Mouse (Mus musculus) liver, adult (tissue): ENCODE measurements at regions not wholly inside any gene's neighbourhood (a gene's known extent, or its start where the extent isn't known, plus 50 kb on each side); places are given as distances from the start of the nearest gene placed in this dataset.

ENCODE experiments used
- GATA4 ChIP-seq: IDR thresholded peaks from 2 replicates; pipeline ENCODE4 v1.6.1; 2014; ENCODE audit warnings: mild to moderate bottlenecking, low read length; ENCODE audit not compliant: insufficient replicate concordance

DNA sequence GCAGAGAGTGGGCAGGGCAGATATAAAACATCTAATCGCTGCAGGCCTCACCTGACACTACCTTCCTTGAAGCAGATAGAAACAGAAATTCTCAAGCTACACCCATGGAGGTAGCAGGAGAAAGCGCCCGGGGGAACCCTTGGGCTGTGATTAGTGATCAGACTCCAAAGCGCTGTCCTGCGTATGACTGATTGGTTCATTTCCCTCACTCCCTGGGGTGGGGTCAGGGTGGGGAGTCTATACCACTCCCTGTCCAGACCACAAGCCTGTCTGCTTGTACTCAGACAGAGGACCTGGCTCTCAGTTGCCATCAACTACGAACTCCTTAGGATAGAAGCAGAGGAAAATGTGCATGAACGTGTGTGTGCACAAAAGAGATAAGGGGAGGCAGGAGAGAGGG lies 77.7 kb downstream of the Gm826 start:
- TF ChIP-seq GATA4, result no peak

DNA sequence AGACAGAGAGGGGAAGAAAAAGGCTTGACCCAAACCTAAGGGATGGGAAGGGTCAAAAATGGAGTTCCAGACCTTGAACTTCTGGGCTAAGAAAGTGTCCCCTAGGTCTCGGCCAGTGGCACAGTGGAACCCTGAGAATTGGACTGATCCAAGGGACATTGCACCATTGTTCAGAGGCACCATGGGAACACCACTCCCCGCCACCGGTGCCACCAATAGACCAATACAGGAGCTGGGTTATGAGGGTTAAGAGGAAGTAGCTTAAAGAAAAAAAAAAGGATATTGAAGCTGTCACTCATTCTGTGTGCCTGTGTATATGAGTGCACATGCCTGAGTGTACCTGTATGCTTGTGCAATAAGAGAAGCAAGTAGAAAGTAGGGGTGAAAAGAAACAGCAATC lies 83.7 kb downstream of the Gm826 start:
- no peak for TF ChIP-seq GATA4

DNA sequence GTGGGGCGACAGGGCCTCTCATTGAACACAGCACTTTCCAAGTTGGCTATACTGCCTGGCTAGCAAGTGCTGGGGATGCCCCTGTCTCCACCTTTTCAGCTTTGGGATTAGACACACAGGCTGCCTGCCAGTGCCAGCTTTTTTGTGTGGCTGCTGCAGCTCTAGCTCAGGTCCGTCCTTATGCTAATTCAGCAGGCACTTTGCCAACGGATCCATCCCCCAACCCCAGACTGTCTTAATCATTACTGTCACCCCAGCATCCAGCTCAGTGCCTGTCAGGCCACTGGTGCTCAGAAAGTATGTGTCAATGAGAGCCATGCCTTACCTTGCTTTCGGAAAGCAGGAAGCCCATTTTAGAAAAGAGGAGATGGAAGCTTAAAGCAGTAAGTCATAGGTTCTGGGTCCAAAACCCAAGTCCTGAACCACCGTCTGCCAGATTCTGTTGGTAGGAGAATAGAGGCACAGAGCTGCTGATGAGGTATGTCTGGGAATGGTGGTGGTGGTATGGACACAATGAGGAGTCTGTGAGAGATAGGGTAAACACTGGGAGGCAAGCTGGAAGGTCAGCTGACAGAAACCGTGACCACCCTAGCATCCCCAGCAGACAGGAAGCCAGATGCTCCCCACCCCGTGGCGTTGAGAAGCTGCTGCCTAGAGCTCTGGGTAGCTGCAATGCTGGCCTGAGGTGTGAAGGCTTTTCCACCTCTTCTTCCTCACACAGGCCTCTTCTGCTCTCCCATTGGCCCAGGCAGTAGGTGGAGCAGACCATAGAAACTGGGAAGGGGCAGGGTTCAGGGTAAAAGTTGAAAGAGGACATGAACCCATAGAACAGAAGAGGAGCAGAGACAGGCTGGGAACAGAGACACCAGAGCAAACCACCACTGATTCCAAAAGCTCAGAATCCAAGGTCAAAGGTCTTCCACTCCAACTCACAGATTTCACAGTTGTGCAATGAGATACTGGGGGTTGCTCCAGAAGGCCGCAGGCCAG lies 84.6 kb downstream of the Gm826 start:
- TF ChIP-seq GATA4, result no peak

DNA sequence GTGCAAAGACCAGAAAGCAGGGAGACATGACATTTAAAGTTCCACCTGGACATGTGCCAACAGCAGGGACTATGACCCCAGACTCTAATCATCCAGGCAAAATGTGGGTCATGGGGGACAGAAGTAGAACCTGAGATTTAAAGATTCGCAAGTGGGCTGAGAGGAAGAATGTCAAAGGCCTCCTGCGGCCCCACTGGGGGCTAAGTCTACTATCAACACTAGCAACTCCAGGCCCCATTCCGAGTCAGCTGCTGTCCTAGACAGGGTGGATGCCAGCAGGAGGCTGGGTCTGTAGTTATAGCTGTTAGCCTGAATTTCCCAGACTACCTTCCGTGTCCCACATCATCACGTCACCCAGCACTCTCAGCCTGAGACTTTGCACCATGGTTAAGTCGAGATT lies 86.7 kb downstream of the Gm826 start:
- no peak for TF ChIP-seq GATA4

DNA sequence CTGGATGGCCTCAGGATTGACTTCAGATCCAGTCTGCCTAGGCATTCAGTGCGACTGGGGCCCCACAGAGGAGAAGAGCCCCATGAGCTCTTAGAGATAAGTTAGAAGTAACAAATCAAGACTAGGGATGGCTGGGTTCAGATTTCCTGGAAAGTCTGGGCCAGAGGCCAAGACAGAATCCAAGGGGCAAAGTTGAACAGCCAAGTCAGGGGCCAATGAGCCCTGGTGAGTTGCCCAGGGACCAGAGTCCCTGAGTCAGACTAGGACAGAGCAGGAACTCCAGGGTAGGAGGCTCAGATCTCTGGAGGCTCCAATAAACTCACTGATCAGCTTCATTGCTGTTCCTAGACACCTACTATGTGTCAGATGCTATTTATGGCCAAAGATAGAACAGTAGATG lies 87.6 kb downstream of the Gm826 start:
- no peak for TF ChIP-seq GATA4

DNA sequence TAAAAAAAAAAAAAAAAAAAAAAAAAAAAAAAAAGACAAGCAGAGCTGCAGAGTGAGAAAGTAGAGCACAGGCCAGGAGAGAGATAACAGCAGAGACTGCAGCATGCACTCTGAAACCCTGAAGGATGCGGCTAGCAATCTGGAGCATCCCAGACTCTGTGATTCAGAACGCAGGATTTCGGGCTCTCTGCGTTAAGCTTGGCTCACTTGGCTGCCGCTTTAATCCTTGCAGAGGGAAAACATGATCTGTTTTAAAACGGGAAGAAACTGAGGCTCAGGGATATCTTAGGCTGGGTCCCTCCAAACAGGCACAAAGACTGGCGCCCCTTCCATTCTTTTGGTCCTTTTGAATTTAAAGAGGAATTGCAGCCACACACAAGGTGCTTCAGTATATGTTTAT lies 89.1 kb downstream of the Gm826 start:
- no peak for TF ChIP-seq GATA4

DNA sequence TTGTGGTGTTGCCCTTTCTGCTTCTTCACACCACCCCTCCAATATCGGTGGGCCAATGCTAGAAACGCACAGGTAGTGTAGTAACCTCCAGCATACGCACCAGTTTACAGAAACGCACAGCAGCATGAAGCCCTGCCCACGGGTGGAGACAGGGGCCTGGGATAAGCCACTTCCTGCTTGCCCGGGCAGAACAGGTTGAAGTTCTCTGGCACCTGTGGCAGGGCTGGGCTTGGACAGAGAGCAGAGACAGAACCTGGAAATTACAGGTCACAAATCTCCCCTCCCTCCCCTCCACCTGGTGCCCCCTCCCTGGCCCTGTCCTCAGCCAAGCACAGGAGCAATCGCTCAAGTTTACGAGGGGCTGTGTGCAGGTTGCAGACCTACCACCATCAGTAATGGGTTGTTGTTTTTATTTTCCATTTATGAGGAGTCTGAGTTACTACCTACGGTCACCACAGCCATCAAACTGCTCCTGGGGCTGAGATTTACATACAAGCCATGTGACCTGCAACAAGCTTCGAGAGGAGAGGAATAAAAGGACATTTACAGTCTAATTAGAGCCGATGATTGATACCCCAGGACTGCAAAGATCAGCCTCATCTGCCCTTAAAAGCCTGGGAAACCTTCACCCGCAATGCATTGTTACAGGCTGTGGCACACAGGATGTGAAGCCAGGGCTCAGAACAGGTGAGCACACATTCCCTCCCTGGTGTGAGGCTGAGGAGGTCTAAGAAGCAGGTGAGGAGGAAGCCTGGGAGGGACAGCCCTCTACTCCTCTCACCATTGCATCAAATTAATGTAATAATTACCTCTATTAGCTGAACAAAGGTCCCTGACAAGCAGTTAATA lies 93.2 kb downstream of the Gm826 start:
- TF ChIP-seq GATA4, result no peak

DNA sequence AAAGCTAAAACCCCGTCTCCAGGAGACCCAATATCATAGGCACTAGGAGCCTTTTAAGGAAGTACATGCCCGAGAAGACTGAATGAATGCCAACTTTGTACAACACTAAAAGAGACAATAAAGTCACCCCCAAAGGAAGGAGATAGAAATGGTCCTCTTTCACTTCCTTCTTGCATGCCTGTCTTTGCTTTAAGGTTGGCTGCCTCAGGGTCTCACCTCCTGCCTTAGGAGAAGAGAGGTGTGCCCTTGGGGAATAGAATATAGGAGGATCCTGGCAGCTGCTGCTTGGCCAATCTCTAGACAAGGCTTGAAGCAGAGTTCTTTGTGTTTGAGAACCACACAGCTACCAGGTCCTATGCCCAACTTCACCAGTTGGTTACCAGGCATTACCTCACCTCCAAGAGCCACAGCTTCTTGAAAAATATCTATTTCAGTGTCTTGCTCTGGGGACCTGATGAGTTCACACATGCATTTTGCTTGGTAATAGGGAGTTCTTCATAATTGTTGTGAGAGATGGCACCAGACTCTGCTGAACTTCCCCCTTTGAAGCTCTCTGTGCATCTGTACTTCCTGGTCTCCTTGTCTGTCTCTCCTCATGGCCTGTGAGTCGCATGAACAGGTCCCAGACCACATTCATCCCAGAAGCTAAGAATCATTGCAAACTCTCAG lies 96.4 kb downstream of the Gm826 start:
- no peak for TF ChIP-seq GATA4

DNA sequence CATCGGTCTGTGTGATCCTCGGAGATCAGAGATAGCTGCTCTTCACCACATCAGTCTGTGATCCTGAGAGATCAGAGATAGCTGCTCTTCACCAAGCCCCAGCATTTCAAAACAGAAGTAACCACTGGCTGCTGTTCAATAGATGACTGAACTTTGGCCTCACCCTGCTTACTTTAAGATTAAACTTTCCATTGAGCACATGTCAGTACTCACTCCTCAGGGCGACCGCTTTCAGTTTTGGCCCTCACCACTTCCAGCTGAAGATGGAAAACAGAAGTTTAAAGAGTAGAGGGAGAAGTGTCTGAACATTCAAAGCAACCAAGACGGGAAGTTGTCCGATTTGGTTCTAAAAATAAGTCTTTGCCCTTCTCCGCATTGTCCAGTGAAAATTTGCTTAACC lies 97.2 kb downstream of the Gm826 start:
- TF ChIP-seq GATA4, result peak; percentile 46; the same call in 1 of the 2 replicates

DNA sequence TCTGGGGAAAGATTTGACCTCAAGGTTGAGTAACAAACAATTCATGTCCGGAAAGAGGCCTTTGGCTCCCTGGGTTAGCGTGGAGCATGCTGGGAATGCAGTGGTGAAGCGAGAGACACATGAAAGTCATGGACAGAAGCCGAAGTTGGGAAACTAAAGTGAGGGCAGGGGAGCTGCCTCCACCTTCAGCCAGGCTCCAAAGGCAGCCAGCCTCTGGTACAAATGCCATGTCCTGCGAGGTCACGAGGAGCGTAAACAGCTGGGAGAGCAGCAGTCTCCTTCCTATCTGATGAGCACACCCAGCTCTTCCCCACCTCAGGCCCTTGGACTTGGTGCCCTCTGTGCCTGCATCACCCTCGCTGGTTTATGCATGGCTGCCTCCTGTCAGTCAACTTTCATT lies 103.2 kb downstream of the Gm826 start:
- no peak for TF ChIP-seq GATA4

DNA sequence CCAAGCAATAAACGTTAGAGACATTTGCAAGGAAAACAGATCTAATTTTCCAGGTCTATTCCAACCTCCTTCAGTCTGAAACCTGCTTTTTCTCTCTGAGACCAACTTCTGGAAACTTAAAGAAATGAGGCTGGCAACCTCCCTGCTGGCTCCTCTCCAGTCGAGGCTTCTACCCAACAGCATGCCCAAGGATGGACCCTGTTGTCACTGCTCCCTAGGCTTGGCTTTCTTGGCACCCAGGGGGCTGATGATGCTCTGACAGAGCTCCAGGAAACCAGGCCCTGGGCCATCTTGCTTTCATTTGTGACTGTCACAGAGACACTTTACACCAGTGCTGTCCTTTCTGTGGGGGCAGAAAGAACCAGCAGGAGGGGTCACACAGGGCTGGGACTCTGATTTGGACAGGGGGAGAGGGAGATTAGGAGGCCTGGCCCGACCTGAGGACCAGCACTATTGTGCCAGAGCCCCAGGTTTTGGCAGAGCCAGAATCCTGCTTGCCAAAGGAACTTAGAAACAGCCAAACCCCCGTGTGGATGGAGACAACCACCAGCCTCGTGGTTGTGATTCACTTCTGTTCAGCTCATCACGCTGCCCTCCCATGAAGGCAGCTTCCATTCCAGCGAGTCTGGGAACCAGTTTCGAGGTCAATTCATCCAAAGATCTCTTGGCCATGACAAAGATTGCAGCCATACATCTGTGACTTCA lies 105.5 kb downstream of the Gm826 start:
- TF ChIP-seq GATA4, result no peak

DNA sequence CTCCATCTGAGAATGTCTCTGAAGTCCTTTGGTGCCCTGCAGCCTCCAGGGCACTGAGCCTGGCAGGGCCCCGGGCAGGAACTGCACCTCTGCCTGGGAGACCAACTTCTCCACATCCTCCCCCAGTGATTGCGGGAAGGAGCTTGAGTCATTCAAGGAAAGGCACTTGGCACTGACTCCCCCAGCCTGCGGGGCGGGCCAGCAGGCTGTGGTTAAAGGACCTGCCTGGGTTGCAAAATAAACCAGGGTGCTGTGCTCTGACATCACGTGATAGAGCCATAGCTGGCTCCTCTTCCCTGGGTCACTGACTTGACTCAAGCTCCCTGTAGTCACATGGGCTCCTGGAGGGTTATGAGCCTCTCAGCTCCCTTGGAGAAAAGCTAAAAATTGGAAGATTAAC lies 108.5 kb downstream of the Gm826 start:
- TF ChIP-seq GATA4, result no peak

DNA sequence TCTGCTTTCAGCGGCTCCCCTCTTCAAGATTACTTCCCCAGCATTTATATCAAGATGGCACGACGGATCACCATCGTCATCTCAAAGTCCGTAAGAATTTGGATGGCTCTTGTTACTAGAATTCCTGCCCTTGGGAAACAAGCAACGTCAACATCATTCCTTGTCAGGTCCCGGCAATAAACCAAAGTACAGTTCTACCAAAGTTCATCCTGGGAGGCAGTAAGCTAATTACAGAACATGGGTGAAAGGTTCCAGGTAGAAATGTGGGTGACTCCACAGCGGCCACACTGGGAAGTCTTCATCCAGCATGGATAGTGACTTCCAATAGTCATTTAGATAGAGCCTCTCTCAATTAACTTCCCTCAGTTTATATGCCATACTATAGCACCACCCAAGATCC lies 110.6 kb downstream of the Gm826 start:
- no peak for TF ChIP-seq GATA4

DNA sequence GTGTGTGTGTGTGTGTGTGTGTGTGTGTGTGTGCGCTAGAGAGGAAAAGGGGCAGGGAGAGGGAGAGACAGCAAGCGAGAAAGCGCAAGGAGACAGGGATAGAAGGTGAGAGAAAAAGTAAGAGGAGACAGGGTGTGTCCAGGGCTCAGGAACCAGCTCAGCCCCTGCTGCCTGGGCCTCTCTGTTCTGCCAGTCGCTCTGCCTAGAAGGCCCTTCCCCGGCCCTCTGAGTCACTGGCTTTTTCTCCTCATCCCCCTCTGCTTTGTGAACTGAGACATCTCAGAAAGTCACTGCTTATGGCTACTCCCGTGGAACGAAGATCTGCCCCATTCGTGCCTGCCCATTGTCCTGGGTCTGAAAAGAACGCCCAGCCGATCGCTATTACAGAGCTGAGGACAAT lies 112.2 kb downstream of the Gm826 start:
- no peak for TF ChIP-seq GATA4

DNA sequence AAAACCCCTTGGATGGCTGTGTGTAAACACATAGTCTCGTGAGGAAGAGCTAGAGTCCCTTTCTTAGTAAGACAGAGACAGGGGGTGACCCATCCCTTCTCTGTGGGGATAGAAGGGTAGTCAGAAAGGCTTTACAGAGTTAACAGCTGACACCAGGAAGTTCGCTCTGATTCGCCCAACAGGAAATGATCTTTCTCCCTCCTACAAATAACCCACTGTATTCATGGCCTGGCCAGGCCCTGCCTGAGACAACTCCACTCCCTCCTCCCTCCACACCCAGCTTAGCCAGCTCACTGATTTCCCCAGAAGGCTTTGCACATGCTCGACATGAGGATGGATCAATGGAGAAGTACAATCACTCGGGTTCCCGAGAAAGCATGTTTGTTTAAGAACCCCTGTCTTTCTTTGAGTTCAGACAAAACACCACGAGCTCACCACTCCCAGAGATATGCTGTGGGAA lies 113.4 kb downstream of the Gm826 start:
- no peak for TF ChIP-seq GATA4
